Mouse (Mus musculus) embryonic facial prominence, embryonic 15.5 days (tissue): ENCODE results near the gene Ezh2. TPM values are rescaled to one million over a fixed set of nuclear protein-coding genes. Genes with fewer than 3 reads are reported as not detected.
"Not testable (repeated sequence)": the region's sequence is repeated elsewhere in the genome, so short reads cannot be mapped to it uniquely, and the experiment has no call there.

Experiments used
- ATAC-seq: fragments of 200-750 bp; cut with Nextera tagmentation; 2 replicates; pipeline ENCODE4 v1.8.0; 2017; ENCODE audit warnings: low read depth, moderate TSS enrichment; ENCODE audit not compliant: insufficient number of reproducible peaks, low FRiP score, low TSS enrichment
- H3K27ac ChIP-seq: fragments of 300-500 bp; sonication (generic); replicated peaks from 2 replicates; pipeline ENCODE4 v1.5.1; 2015; ENCODE audit warnings: mild to moderate bottlenecking, inconsistent platforms
- H3K27me3 ChIP-seq: fragments of 300-500 bp; sonication (generic); 2 replicates; pipeline ENCODE4 v1.6.1; 2015; ENCODE audit warnings: inconsistent platforms
- H3K36me3 ChIP-seq: fragments of 300-500 bp; sonication (generic); 2 replicates; pipeline ENCODE4 v1.6.1; 2015; ENCODE audit warnings: mild to moderate bottlenecking, inconsistent platforms
- H3K4me1 ChIP-seq: fragments of 300-500 bp; sonication (generic); 2 replicates; pipeline ENCODE4 v1.6.1; 2015; ENCODE audit warnings: inconsistent platforms
- H3K4me2 ChIP-seq: fragments of 300-500 bp; sonication (generic); replicated peaks from 2 replicates; pipeline ENCODE4 v1.6.1; 2015; ENCODE audit warnings: mild to moderate bottlenecking, inconsistent platforms
- H3K4me3 ChIP-seq: fragments of 300-500 bp; sonication (generic); replicated peaks from 2 replicates; pipeline ENCODE4 v1.5.1; 2015; ENCODE audit warnings: mild to moderate bottlenecking, inconsistent platforms
- H3K9ac ChIP-seq: fragments of 300-500 bp; sonication (generic); 2 replicates; pipeline ENCODE4 v1.6.1; 2015; ENCODE audit warnings: inconsistent platforms
- H3K9me3 ChIP-seq: fragments of 300-500 bp; sonication (generic); replicated peaks from 2 replicates; pipeline ENCODE4 v1.6.1; 2016; ENCODE audit warnings: inconsistent platforms
- WGBS: fragments of 180-500 bp; shearing (Covaris S2); methylation state at CpG from one replicate; pipeline ENCODE4 v1.1.7; 2015; 5-methylcytosine and 5-hydroxymethylcytosine counted together
- polyA plus RNA-seq: library from polyadenylated mRNA; unstranded; fragments of >200 nt; fragmentation: Nextera tagmentation; extraction: Ambion mirVana; gene quantifications from 2 replicates; pipeline ENCODE4 v1.2.1, GENCODE M21; 2015

The Ezh2 gene
- 79.1 and 85.4 TPM in 2 replicates for polyA plus RNA-seq

DNA sequence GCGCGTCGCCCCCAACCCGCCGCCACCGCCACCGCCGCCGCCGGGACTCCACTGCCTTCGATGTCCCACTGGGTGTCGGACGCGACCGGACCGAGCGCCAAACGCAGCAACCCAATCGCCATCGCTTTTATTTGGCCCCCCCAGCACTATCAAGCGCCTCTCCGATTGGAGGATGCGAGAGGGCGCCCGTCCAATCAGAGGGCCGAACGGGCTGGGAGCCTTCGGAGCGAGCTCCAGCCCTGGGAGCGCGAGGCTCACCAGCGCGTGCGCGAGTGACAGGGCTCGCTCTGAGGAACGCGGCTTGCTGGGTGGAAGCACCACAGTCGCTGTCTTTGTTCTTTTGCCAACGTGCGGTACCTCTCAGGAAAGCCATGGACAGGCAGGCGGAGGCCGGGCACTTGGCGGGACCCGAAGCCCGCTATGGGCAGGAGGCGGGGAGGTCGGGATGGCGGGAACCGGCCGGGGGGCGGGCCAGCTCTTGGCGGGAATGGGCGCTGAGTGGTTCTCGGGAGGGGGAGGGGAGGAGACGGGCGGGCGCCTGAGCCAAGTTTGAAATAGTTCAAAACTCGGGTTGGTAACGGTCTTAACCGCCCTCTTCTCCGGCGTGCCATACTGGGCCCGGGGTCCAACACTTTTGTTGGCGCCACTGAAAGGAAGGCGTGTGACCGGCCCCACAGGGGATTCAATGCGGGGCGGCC lies at the start of gene Ezh2:
TSS of gene Ezh2 (minus strand) at position 416 of the 698 bp plus-strand sequence.
- 0 out of 2 replicates have a peak, but pooled peaks cover 3% of the 10 kb centered on the region for H3K4me1 ChIP-seq
- peak within 1 kb of the TSS; percentile 68 for H3K4me2 ChIP-seq
- no peaks in the 10 kb centered on the region for H3K9me3 ChIP-seq
- WGBS: under 1% methylated on average over 60 of the region's 69 CpGs
- H3K36me3 ChIP-seq: no peaks in the 10 kb centered on the region
- ATAC-seq: peak; percentile 99
- peak within 1 kb of the TSS; percentile 98 for H3K27ac ChIP-seq
- no peaks in the 10 kb centered on the region for H3K27me3 ChIP-seq
- peak within 1 kb of the TSS; percentile 96 for H3K4me3 ChIP-seq
- H3K9ac ChIP-seq: peak within 1 kb of the TSS; percentile 94

GRCm38 (mm10) chr6:47636527-47637076 lies 41.5 kb upstream of the Ezh2 start:
- Histone ChIP-seq H3K36me3 (no peaks in the 10 kb centered on the region), H3K4me2 (no peak overlapping the region), H3K27me3 (no peaks in the 10 kb centered on the region), H3K9ac (no peak overlapping the region), H3K4me3 (no peak overlapping the region), H3K9me3 (no peaks in the 10 kb centered on the region), H3K4me1 (no peaks in the 10 kb centered on the region), H3K27ac (no peak overlapping the region)
- no peak for ATAC-seq
- WGBS: 63% methylated on average over 6 of the region's 6 CpGs

GRCm38 (mm10) chr6:47635995-47636526 lies 40.9 kb upstream of the Ezh2 start:
- 66% methylated on average over 5 of the region's 5 CpGs for WGBS

DNA sequence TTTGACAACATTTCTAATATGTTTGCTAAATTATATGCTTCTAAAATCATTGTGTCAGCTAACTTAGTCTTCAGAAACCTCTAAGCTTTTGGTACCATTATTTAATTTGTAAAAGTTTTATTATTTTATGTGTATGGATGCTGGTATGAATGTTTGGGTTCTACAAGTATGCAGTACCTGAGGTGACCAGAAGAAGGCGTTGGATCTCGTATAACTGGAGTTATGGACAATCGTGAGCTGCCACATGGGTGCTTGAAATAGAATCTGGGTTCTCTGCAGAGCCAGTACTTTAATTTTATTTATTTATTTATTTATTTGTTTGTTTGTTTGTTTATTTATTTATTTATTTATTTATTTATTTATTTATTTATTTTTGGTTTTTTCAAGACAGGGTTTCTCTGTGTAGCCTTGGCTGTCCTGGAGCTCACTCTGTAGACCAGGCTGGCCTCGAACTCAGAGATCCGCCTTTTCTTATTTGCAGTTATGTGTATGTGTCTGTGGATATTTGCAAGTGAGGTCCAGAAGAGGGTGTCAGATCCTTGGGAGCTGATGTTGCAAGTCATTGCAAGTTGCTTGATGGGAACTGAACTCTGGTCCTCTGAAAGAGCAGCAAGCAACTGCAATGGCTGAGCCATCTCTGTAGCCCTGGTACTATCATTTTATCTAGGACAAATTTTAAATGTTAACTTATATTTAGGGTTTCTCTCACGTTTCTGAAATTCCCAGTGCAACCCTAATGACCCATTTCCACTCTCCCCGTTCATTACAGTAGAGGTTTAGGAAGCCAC lies 40.3 kb upstream of the Ezh2 start:
- Histone ChIP-seq H3K4me3 (no peak overlapping the region), H3K4me2 (no peak overlapping the region), H3K36me3 (no peaks in the 10 kb centered on the region), H3K4me1 (no peaks in the 10 kb centered on the region), H3K9ac (no peak overlapping the region), H3K9me3 (no peaks in the 10 kb centered on the region), H3K27ac (no peak overlapping the region), H3K27me3 (no peaks in the 10 kb centered on the region)
- ATAC-seq: no peak
- 70% methylated on average over 7 of the region's 7 CpGs for WGBS

More at GRCm38 (mm10) chr6:47635995-47636526, 40.9 kb upstream of the Ezh2 start:
- H3K36me3 ChIP-seq: no peaks in the 10 kb centered on the region
- H3K9ac ChIP-seq: no peak overlapping the region
- no peak overlapping the region for H3K4me2 ChIP-seq
- no peak overlapping the region for H3K4me3 ChIP-seq
- H3K27me3 ChIP-seq: no peaks in the 10 kb centered on the region
- no peaks in the 10 kb centered on the region for H3K9me3 ChIP-seq
- ATAC-seq: no peak
- H3K27ac ChIP-seq: no peak overlapping the region
- H3K4me1 ChIP-seq: no peaks in the 10 kb centered on the region

- ATAC-seq: no peak
- no peak overlapping the region for H3K4me2 ChIP-seq
- H3K27ac ChIP-seq: no peak overlapping the region
- H3K9ac ChIP-seq: no peak overlapping the region
- no peaks in the 10 kb centered on the region for H3K36me3 ChIP-seq
- no peaks in the 10 kb centered on the region for H3K4me1 ChIP-seq
- H3K4me3 ChIP-seq: no peak overlapping the region
- no peaks in the 10 kb centered on the region for H3K9me3 ChIP-seq
- H3K27me3 ChIP-seq: no peaks in the 10 kb centered on the region
Observed at GRCm38 (mm10) chr6:47633467-47633866, 38.3 kb upstream of the Ezh2 start.

GRCm38 (mm10) chr6:47630061-47630460 lies 34.9 kb upstream of the Ezh2 start:
- not testable (repeated sequence) for H3K4me3 ChIP-seq, H3K27me3 ChIP-seq, H3K27ac ChIP-seq, ATAC-seq, H3K36me3 ChIP-seq, H3K4me2 ChIP-seq, H3K4me1 ChIP-seq, H3K9ac ChIP-seq, H3K9me3 ChIP-seq
- 89% methylated on average over 1 of the region's 1 CpGs for WGBS

- H3K27ac ChIP-seq: no peak overlapping the region
- 37% methylated on average over 3 of the region's 3 CpGs for WGBS
- ATAC-seq: no peak
Observed at GRCm38 (mm10) chr6:47627978-47628377, 32.8 kb upstream of the Ezh2 start.

GRCm38 (mm10) chr6:47626976-47627375 lies 31.8 kb upstream of the Ezh2 start:
- H3K4me1 ChIP-seq, H3K9me3 ChIP-seq, H3K4me2 ChIP-seq, H3K9ac ChIP-seq, H3K27me3 ChIP-seq, ATAC-seq, H3K36me3 ChIP-seq, H3K27ac ChIP-seq, H3K4me3 ChIP-seq: not testable (repeated sequence)
- 80% methylated on average over 3 of the region's 3 CpGs for WGBS

More at GRCm38 (mm10) chr6:47627978-47628377, 32.8 kb upstream of the Ezh2 start:
- no peaks in the 10 kb centered on the region for H3K36me3 ChIP-seq
- no peak overlapping the region for H3K4me2 ChIP-seq
- no peak overlapping the region for H3K9ac ChIP-seq
- no peaks in the 10 kb centered on the region for H3K4me1 ChIP-seq
- H3K4me3 ChIP-seq: no peak overlapping the region
- H3K9me3 ChIP-seq: no peaks in the 10 kb centered on the region
- no peaks in the 10 kb centered on the region for H3K27me3 ChIP-seq

DNA sequence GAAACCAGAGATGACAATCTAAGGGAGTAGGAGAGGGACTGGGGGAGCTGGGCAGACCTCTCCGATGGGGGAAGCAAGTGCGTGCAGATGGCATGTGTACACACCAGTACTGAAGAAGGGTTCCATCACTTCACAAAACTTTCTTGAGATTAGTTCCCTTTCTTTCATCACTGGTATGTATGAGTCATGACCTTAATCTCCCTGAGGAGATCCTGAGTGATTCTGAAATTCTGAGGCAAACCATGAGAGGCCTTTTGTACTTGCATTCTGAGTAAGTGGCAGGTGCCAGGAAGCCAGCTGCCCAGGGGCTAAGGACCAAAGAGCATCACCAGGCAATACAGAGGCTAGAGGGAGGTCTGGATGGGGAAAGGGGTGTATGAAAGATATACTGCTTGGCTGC lies 25.9 kb upstream of the Ezh2 start:
- Histone ChIP-seq H3K27me3 (no peaks in the 10 kb centered on the region), H3K36me3 (no peaks in the 10 kb centered on the region), H3K4me3 (no peak overlapping the region), H3K4me1 (no peaks in the 10 kb centered on the region), H3K9me3 (no peaks in the 10 kb centered on the region), H3K4me2 (no peak overlapping the region), H3K27ac (no peak overlapping the region), H3K9ac (no peak overlapping the region)
- 52% methylated on average over 2 of the region's 2 CpGs for WGBS
- ATAC-seq: no peak

- H3K9ac ChIP-seq, H3K27me3 ChIP-seq, H3K4me1 ChIP-seq, ATAC-seq, H3K27ac ChIP-seq, H3K36me3 ChIP-seq, H3K4me3 ChIP-seq, H3K4me2 ChIP-seq, H3K9me3 ChIP-seq: not testable (repeated sequence)
- WGBS: 66% methylated on average over 5 of the region's 5 CpGs
Observed at GRCm38 (mm10) chr6:47608306-47608705, 13.2 kb upstream of the Ezh2 start.

- no peak overlapping the region for H3K9ac ChIP-seq
- H3K9me3 ChIP-seq: no peaks in the 10 kb centered on the region
- WGBS: 84% methylated on average over 1 of the region's 1 CpGs
- H3K4me2 ChIP-seq: no peak overlapping the region
- no peaks in the 10 kb centered on the region for H3K36me3 ChIP-seq
- no peak overlapping the region for H3K27ac ChIP-seq
- no peaks in the 10 kb centered on the region for H3K27me3 ChIP-seq
- no peak overlapping the region for H3K4me3 ChIP-seq
- ATAC-seq: no peak
- H3K4me1 ChIP-seq: no peaks in the 10 kb centered on the region
Observed at GRCm38 (mm10) chr6:47601931-47602330, 6.8 kb upstream of the Ezh2 start.
